Mouse (Mus musculus): Measurements from ENCODE around the gene Tpp1. TPM values are rescaled to one million over a fixed set of nuclear protein-coding genes. Genes with fewer than 3 reads are reported as not detected.

Gene Tpp1
- polyA plus RNA-seq, 1 experiment from 2014 or later: 47.4 TPM

DNA sequence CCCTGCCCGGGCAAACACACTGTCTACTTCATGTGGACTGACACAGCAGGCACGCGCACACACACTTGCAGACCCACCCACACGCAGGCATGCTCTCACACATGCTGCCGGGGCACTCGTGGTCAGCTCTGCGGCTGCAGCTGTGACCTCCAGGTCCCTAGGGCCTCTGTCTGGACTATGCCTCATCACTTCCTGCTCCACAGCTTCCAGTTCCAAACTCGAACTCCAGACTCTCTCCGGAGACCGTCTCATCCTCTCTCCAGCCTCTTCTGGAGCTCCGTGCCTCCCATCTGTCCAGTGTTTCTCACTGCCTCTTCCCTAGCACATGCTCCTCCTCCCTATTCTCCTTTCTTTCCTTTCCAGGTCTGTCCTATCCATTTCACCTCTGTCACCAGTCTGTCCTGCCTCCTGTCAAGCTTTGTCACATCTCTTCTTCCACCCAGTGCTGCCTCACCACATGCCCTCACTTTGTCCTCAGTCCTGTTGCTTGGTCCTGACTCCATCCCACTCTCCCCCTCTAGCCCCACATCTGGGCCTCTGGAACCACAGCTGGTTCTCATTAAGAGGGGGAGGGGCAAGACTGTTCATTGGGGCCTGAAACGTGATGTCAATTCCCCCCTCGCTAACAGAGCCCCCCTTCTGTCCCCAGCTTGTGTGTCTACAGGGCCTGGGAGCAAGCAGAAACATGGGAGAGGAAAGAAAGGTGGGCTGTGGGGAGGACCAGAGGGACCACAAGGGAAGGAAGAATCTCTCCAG is 25.9 kb upstream of the Tpp1 start:
- Histone ChIP-seq H3K36me3 (peaks cover 51% of the 10 kb centered on the region), H3K9ac (peak overlapping the region; percentile 41; the same call in 1 of the 2 replicates), H3K9me3 (replicated peaks) (no peaks in the 10 kb centered on the region), H3K27ac (peak overlapping the region; percentile 82), H3K27me3 (no peaks in the 10 kb centered on the region), H3K4me3 (peak overlapping the region; percentile 14; the same call in 1 of the 2 replicates), H3K4me2 (replicated peaks) (peak overlapping the region; percentile 37), H3K4me1 (peaks cover 46% of the 10 kb centered on the region)
- 52% methylated on average over 13 of the region's 13 CpGs for WGBS
- ATAC-seq (ENCODE audit: low FRiP score): peak; percentile 47

DNA sequence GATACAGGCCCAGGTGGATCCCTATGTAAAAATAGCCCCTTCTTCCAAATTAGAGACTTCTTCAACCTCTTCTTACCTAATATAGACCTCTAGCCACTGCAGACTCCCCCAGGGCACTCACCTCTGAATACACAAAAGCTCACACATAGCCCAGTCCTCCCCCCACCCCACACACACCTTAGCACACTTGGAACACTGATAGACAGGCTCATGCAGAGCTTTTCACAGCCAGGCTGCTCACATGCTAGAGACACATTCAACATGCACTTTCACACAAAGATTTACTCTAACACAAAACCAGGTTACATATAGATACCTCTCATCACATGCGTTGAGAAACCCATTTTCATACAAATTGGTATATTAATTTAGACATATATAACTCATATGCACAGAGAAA is 25.3 kb upstream of the Tpp1 start:
- WGBS: 95% methylated on average over 1 of the region's 1 CpGs
- Histone ChIP-seq H3K4me1 (peaks cover 44% of the 10 kb centered on the region), H3K36me3 (peaks cover 51% of the 10 kb centered on the region), H3K9ac (no peak overlapping the region), H3K9me3 (replicated peaks) (no peaks in the 10 kb centered on the region), H3K27ac (no peak overlapping the region), H3K27me3 (no peaks in the 10 kb centered on the region), H3K4me3 (no peak overlapping the region), H3K4me2 (replicated peaks) (peak overlapping the region; percentile 37)
- no peak for ATAC-seq (ENCODE audit: low FRiP score)

DNA sequence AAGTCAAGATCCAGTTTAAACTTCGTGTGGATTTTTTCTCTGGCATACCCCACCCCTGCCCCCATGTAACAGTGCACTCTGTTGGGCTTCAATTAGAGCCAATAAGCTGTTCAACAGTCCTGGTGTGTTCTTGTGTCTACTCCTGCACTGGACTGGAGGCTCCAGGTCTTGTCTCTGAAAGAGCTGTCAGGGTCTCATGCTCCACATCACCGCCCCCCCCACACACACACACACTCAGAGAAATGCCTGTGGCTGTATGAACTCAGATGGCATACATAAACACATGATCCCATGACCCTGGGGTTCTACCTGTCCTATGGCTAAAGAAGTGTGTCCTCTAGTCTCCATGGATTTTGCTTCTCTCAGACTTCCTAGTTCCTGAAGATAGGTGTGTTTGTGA is 24.0 kb upstream of the Tpp1 start:
- Histone ChIP-seq H3K9ac (no peak overlapping the region), H3K9me3 (replicated peaks) (no peaks in the 10 kb centered on the region), H3K27ac (no peak overlapping the region), H3K27me3 (no peaks in the 10 kb centered on the region), H3K4me3 (no peak overlapping the region), H3K4me2 (replicated peaks) (no peak overlapping the region), H3K36me3 (peaks cover 51% of the 10 kb centered on the region), H3K4me1 (peaks cover 50% of the 10 kb centered on the region)
- no peak for ATAC-seq (ENCODE audit: low FRiP score)
- WGBS: 88% methylated on average over 2 of the region's 2 CpGs

DNA sequence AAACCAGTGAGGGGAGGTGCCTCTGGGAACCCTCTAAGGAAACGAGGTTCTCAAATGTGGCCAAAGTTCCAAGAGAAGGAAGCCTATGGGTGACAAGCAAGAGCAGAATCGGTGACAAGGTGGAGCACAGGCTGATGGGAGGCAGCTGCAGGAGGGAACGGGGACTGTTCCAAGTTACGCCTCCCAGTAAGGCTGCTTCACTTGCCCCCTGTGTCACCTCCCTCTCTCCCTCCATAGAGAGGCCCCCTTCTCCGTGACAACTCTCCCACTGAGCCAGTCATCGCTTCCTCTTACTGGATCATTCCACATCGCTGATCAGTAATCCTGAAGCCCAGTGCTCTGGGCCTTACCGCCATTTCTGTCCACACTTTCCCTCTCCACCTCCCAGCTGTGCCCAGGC is 22.6 kb upstream of the Tpp1 start:
- ATAC-seq (ENCODE audit: low FRiP score): peak; percentile 11; the same call in 1 of the 2 replicates
- Histone ChIP-seq H3K4me2 (replicated peaks) (no peak overlapping the region), H3K36me3 (peaks cover 52% of the 10 kb centered on the region), H3K27me3 (no peaks in the 10 kb centered on the region), H3K9ac (no peak overlapping the region), H3K4me3 (no peak overlapping the region), H3K27ac (no peak overlapping the region; the same call in 1 of the 2 replicates), H3K4me1 (peaks cover 55% of the 10 kb centered on the region), H3K9me3 (replicated peaks) (no peaks in the 10 kb centered on the region)
- WGBS: 45% methylated on average over 8 of the region's 8 CpGs

DNA sequence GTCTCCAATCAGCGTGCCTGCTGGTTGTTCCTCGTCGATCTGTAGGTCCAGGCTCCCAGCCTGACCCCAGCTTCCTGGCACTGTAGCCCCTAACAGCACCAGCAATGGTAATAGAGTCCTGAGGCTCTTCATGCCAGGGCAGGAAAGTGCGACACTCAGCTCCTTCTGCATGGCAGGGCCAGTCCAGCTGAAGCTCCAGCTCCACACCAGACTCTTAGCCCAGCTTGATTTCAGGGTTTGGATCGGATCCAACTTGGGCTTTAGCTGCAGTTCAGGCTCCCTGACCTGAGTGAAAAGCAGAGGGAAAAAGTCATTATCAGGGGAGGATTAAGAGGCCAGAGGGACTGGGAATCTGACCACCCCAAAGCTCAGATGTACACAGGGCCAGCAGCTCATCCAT is 21.0 kb upstream of the Tpp1 start:
- H3K9me3 ChIP-seq (replicated peaks): no peaks in the 10 kb centered on the region
- WGBS: 86% methylated on average over 5 of the region's 5 CpGs
- H3K27ac ChIP-seq: no peak overlapping the region
- peaks cover 52% of the 10 kb centered on the region for H3K4me1 ChIP-seq
- ATAC-seq (ENCODE audit: low FRiP score): no peak
- H3K4me3 ChIP-seq: no peak overlapping the region
- H3K9ac ChIP-seq: no peak overlapping the region
- peaks cover 43% of the 10 kb centered on the region for H3K36me3 ChIP-seq
- H3K4me2 ChIP-seq (replicated peaks): no peak overlapping the region
- no peaks in the 10 kb centered on the region for H3K27me3 ChIP-seq

DNA sequence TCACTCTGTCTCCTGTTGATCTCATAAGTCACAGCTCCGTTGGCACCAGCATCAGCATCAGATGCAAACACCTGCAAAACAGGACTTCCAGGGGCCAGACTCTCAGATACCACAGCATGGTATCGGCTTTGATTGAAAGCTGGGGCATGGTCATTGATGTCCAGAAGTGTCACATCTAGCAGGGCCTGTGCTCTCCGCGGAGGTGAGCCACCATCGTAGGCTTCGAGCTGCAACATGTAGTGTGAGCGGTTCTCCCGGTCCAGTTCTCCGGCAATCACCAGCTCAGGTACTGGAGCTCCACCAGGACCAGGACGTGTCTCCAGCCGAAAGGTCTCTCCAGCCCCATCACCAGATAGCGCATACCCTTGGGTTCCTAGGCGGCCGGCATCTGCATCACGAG is 20.3 kb upstream of the Tpp1 start:
- Histone ChIP-seq H3K9ac (no peak overlapping the region), H3K27me3 (no peaks in the 10 kb centered on the region), H3K27ac (no peak overlapping the region), H3K4me3 (no peak overlapping the region), H3K36me3 (peaks cover 50% of the 10 kb centered on the region), H3K4me2 (replicated peaks) (no peak overlapping the region), H3K4me1 (peaks cover 53% of the 10 kb centered on the region), H3K9me3 (replicated peaks) (no peaks in the 10 kb centered on the region)
- ATAC-seq (ENCODE audit: low FRiP score): no peak
- 97% methylated on average over 15 of the region's 15 CpGs for WGBS

DNA sequence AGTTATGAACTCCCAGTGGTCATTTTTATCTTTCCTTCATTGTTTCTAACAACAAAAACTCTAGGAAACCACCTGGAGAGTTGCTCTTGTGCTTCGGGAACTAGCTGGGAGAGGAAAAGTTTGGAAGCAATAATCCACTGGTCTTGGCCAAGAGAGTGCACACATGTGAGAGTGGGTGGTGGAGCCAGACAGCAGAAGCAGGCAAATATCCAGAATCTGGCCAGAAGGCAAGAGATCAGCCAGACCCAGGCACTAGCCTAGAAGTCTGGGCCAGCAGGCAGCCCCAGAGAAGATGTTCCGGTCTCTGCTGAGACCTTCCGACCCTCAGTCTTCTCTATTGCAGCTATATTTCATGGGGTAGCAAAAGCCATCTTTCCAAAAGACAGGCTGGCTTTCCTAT is 17.9 kb upstream of the Tpp1 start:
- ATAC-seq (ENCODE audit: low FRiP score): no peak
- peaks cover 60% of the 10 kb centered on the region for H3K36me3 ChIP-seq
- no peak overlapping the region for H3K9ac ChIP-seq
- H3K9me3 ChIP-seq (replicated peaks): no peaks in the 10 kb centered on the region
- peaks cover 40% of the 10 kb centered on the region for H3K4me1 ChIP-seq
- H3K27ac ChIP-seq: no peak overlapping the region
- no peak overlapping the region for H3K4me2 ChIP-seq (replicated peaks)
- WGBS: 95% methylated on average over 3 of the region's 3 CpGs
- peaks cover 5% of the 10 kb centered on the region for H3K27me3 ChIP-seq
- no peak overlapping the region for H3K4me3 ChIP-seq

DNA sequence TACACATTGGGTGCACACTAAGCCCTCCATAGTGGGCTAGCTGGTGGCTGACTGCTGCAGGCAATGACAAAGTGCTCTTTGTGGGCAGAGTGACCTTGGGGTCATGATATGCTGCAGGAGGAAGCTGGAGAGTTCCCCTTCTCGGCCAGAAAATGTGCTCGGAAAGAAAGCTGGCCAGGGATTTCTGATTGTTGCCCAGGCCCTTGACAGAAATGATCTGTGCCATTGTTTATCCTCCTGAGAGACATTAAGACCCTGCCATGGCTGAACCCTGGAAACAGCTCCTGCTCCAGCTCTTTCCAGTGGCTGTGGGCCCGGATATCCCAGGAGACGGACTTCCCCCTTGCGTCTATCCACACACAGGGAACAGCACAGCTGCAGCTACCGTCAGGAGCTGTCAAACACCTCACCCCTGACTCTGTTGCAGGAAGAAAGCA is 15.7 kb upstream of the Tpp1 start:
- peak; percentile 36 for ATAC-seq (ENCODE audit: low FRiP score)
- peaks cover 32% of the 10 kb centered on the region for H3K4me1 ChIP-seq
- H3K4me2 ChIP-seq (replicated peaks): peak overlapping the region; percentile 29
- peak overlapping the region; percentile 72 for H3K27ac ChIP-seq
- WGBS: 7% methylated on average over 6 of the region's 6 CpGs
- H3K9me3 ChIP-seq (replicated peaks): no peaks in the 10 kb centered on the region
- peak overlapping the region; percentile 27; the same call in 1 of the 2 replicates for H3K9ac ChIP-seq
- H3K4me3 ChIP-seq: no peak overlapping the region
- H3K36me3 ChIP-seq: peaks cover 76% of the 10 kb centered on the region
- peaks cover 27% of the 10 kb centered on the region for H3K27me3 ChIP-seq

DNA sequence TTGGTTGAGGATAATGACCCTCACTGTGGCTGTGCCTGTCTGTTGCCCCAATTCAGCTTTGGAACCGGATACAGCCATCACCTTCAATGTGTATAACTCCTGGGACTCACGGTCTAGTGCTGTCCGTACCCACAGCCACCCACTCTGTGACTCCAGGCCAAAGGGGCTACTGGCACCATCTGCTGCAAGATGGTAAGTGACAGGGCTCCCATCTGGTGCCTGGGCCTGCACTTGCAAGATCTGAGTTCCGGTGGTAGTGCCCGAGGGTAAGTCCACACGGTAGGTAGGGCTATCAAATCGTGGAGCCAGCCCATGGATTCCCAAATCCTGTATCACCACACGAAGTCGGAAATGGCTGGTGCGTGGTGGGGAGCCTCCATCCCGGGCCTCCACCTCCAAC is 12.3 kb upstream of the Tpp1 start:
- H3K27ac ChIP-seq: no peak overlapping the region
- H3K36me3 ChIP-seq: peaks cover 67% of the 10 kb centered on the region
- peaks cover 31% of the 10 kb centered on the region for H3K27me3 ChIP-seq
- no peak overlapping the region for H3K4me2 ChIP-seq (replicated peaks)
- no peaks in the 10 kb centered on the region for H3K9me3 ChIP-seq (replicated peaks)
- ATAC-seq (ENCODE audit: low FRiP score): no peak
- WGBS: 93% methylated on average over 11 of the region's 11 CpGs
- no peak overlapping the region for H3K4me3 ChIP-seq
- no peak overlapping the region for H3K9ac ChIP-seq
- peaks cover 23% of the 10 kb centered on the region for H3K4me1 ChIP-seq

DNA sequence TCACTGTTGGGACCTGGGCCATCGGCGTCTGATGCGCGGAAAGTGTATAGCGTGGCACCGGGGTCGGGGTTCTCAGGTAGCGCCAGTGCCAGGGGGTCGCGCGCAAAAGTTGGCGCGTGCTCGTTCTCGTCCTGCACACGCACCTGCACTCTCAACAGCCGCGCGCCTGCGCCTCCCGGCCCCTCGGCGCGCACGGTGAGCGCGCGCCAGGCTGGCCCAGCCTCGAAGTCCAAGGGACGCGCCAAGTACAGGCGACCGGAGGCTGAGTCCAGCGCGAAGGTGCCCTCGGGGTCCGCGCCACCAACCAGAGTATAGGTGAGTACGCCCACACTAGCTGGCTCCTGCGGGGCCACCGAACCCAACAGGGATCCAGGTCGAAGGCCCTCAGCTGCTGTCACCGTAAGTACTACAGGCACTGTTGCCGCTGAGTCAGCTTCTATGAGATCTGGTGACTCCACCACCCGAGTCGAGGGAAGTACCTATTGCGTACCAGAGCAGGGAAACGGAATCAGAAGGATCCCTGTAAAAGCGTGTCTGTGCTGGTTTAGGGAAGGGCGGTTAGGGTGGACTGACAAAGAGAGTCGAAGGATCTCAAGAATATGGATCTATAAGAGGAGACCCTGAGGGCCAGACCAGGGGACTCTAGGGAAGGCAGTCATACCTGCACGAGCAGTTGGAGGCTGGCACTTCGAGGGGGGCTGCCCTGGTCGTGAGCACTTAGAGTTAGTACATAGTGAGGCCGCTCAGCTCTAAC is 10.7 kb upstream of the Tpp1 start:
- peaks cover 8% of the 10 kb centered on the region for H3K4me1 ChIP-seq
- peaks cover 77% of the 10 kb centered on the region for H3K36me3 ChIP-seq
- H3K4me3 ChIP-seq: no peak overlapping the region
- WGBS: 24% methylated on average over 55 of the region's 55 CpGs
- peaks cover 31% of the 10 kb centered on the region for H3K27me3 ChIP-seq
- no peak for ATAC-seq (ENCODE audit: low FRiP score)
- H3K9ac ChIP-seq: no peak overlapping the region
- no peak overlapping the region for H3K4me2 ChIP-seq (replicated peaks)
- no peaks in the 10 kb centered on the region for H3K9me3 ChIP-seq (replicated peaks)
- no peak overlapping the region for H3K27ac ChIP-seq

DNA sequence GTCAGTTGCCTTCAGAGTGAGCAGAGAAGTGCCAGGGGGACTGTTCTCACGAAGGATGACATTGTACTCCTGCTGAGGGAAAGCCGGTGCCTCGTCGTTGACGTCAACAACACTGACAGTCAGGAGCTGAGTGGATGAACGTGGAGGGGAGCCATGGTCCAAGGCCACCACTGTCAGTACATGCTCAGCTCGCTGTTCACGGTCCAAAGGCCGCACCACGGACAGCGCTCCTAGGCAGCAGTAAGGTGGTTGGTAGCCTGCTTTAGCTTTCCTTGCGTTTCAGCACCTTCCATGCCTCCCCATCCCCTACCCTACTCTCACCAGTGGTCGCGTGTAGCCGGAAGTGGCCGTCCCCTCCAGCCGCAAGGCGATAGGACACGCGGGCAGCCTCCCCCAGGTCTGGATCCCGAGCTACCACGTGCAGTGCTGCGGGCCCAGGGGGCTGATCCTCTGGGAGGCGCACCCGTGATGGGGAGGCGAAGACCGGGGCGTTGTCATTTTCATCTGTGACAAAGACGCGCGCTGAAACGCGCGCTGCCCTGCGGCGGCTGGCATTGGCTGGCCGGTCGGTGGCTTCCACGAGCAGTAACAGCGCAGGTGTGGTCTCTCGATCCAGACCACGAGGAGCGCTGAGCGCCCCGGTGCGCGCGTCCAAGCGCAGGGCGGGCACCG is 9.9 kb upstream of the Tpp1 start:
- Histone ChIP-seq H3K36me3 (peaks cover 79% of the 10 kb centered on the region), H3K4me2 (replicated peaks) (no peak overlapping the region), H3K9ac (no peak overlapping the region), H3K27me3 (peaks cover 31% of the 10 kb centered on the region), H3K4me3 (no peak overlapping the region), H3K4me1 (0 out of 2 replicates have a peak, but pooled peaks cover 4% of the 10 kb centered on the region), H3K9me3 (replicated peaks) (no peaks in the 10 kb centered on the region), H3K27ac (no peak overlapping the region)
- 22% methylated on average over 51 of the region's 51 CpGs for WGBS
- no peak for ATAC-seq (ENCODE audit: low FRiP score)

DNA sequence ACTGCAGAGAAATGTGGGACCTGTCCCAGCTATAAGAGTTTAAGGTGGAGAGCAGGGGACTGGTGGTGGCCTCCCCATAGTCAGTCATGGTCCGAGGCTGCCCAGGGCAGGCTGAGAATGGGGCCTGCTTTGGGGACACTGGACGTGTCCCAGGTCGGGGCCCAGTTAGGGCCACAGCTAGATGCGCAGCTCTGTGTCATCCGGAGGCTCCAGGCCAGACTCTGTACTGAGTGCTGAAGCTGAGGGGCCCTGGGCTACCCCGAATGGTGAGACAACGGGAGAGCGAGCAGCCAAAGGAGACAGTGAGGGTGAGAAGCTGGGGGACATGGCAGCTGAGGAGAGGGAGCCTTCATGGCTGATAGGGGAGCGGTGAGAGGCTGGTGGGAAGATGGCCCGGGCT is 1.2 kb upstream of the Tpp1 start:
- Histone ChIP-seq H3K27me3 (no peaks in the 10 kb centered on the region), H3K36me3 (peaks cover 69% of the 10 kb centered on the region), H3K9ac (no peak overlapping the region; the same call in 1 of the 2 replicates), H3K4me2 (replicated peaks) (no peak overlapping the region), H3K4me1 (peaks cover 14% of the 10 kb centered on the region), H3K9me3 (replicated peaks) (no peaks in the 10 kb centered on the region), H3K27ac (0 out of 2 replicates have a peak overlapping the region, but pooled peaks have one; percentile 31), H3K4me3 (no peak overlapping the region)
- WGBS: 91% methylated on average over 10 of the region's 10 CpGs
- no peak for ATAC-seq (ENCODE audit: low FRiP score)
